Mouse (Mus musculus) heart, adult 8-10 months (tissue): ENCODE data around the gene Fhod1. TPM values are rescaled to one million over a fixed set of nuclear protein-coding genes. Genes with fewer than 3 reads are reported as not detected.
"Not testable (repeated sequence)": the region's sequence is repeated elsewhere in the genome, so short reads cannot be mapped to it uniquely, and the experiment has no call there.

ENCODE experiments used
- DNase-seq: peaks from one replicate; pipeline ENCODE4 v3.0.0; 2022; ENCODE audit warnings: low spot score
- total RNA-seq, 4 experiments: library from RNA; stranded (reverse); gene quantifications; 2 replicates each; pipeline ENCODE4 v1.2.4; 2022

Fhod1 gene
- total RNA-seq, 4 experiments from 2014 or later = 5.8 to 8.1 (median 6.3) TPM

- DNase-seq = peak; percentile 93
These were observed 50.1 kb downstream of the Fhod1 start, which contains the start of gene E2f4 for GRCm38 (mm10) chr8:105297511-105298192. E2f4 (plus strand) TSS chr8:105297663.

- no peak for DNase-seq
These were observed 51.7 kb downstream of the Fhod1 start, which contains the start of gene Exoc3l for GRCm38 (mm10) chr8:105295895-105296573. Exoc3l (minus strand) TSS chr8:105296101.

- DNase-seq = no peak
These were observed 52.5 kb downstream of the Fhod1 start for GRCm38 (mm10) chr8:105295256-105295655.

- DNase-seq = no peak
These were observed 53.0 kb downstream of the Fhod1 start for GRCm38 (mm10) chr8:105294776-105295175.

GRCm38 (mm10) chr8:105293405-105293804, 54.3 kb downstream of the Fhod1 start:
- DNase-seq = no peak

GRCm38 (mm10) chr8:105292471-105292870, 55.3 kb downstream of the Fhod1 start:
- no peak for DNase-seq

GRCm38 (mm10) chr8:105291802-105292201, 56.0 kb downstream of the Fhod1 start:
- not testable (repeated sequence) for DNase-seq

- DNase-seq = not testable (repeated sequence)
These were observed 56.4 kb downstream of the Fhod1 start for GRCm38 (mm10) chr8:105291364-105291763.

- peak; percentile 85 for DNase-seq
These were observed 57.0 kb downstream of the Fhod1 start for GRCm38 (mm10) chr8:105290554-105291314.

- DNase-seq = no peak
These were observed 57.8 kb downstream of the Fhod1 start, which contains the start of gene 4931428F04Rik for GRCm38 (mm10) chr8:105289805-105290460. 4931428F04Rik (minus strand) TSS chr8:105289864.

- DNase-seq = peak; percentile 89
These were observed 58.6 kb downstream of the Fhod1 start for GRCm38 (mm10) chr8:105288958-105289732.

- no peak for DNase-seq
These were observed 59.5 kb downstream of the Fhod1 start for GRCm38 (mm10) chr8:105288231-105288630.

GRCm38 (mm10) chr8:105286907-105287306, 60.8 kb downstream of the Fhod1 start:
- DNase-seq = no peak

GRCm38 (mm10) chr8:105285514-105285913, 62.2 kb downstream of the Fhod1 start:
- no peak for DNase-seq

- no peak for DNase-seq
These were observed 64.7 kb downstream of the Fhod1 start for GRCm38 (mm10) chr8:105283074-105283473.

- no peak for DNase-seq
These were observed 65.5 kb downstream of the Fhod1 start for GRCm38 (mm10) chr8:105282239-105282638.

- no peak for DNase-seq
These were observed 65.9 kb downstream of the Fhod1 start for GRCm38 (mm10) chr8:105281821-105282220.

- no peak for DNase-seq
These were observed 67.2 kb downstream of the Fhod1 start for GRCm38 (mm10) chr8:105280567-105280966.
